Mouse (Mus musculus) retina, embryonic 14.5 days (tissue): Measurements from ENCODE around the gene Mill2.
A peak's percentile ranks its signal among the peaks of the same experiment; 100 is the strongest.

ENCODE experiments used
- DNase-seq: peaks from one replicate; pipeline ENCODE4 v3.0.0-alpha.2; 2015; ENCODE audit warnings: low spot score

The Mill2 gene

GRCm38 (mm10) chr7:18875372-18875771, 35.6 kb downstream of the Mill2 start:
- DNase-seq, result no peak

DNA sequence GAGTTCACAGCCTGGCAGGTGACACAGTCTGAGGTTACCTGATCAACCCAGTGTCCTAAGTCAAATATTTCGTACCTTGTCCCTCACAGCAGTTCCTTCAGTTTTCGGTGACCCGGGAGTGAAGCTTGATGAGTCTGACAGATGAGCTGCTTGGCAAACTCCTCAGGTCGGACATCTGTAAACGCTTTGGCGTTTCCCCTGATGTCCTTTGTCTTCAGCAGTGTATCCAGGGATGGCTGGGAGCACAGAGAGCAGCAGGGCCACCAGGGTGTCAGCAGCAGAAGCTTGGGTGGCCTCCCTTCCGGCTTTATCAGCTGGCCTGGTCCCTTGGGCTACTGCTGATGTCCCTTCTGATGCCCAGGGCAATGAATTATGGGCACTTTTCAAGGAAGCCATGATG, 38.9 kb downstream of the Mill2 start:
- no peak for DNase-seq

GRCm38 (mm10) chr7:18883991-18884744, 44.4 kb downstream of the Mill2 start:
- no peak for DNase-seq

DNA sequence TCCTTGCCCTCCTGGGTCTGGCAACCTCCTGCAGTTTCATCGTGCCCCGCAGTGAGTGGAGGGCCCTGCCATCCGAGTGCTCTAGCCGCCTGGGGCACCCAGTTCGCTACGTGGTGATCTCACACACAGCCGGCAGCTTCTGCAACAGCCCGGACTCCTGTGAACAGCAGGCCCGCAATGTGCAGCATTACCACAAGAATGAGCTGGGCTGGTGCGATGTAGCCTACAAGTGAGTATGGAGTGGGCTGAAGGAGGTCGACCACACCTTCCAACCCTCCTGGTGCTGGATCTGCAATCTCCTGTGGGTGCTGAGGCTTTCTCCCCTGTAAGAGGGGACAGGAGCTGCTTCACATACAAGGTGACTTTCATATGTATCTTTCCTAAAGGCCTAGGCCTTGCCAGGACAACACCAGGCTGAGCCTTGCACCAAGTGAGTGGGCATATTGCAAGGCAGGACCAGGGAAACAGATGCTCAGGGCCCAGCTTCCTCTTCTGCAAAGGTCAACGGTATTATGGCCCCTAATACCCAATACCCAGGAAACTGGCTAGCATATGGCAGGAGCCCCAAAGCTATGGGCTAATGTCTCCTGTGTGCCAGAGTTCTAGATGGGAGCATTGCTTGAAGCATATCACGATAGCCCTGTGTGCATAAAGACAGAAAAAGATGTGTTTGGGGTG, 45.1 kb downstream of the Mill2 start:
- DNase-seq, result no peak

DNA sequence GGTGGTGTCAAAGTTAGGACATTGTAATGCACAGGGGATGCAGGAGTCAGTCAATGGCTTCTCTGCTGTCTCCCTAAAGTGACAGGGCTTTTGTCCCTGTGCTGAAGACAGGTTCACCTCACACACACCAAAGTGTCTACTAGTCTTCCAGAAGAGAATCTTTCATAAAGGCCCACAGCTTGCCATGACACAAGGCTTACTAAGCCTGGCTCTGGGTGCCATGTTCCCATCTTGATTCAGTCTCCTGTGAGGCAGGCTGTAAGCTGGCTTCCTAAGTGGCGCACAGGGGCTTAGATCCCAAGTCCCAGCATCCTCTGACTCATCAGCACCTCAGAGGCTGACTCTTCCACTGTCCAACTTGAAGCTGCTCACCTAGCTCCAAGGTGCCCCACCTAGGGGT, 47.2 kb downstream of the Mill2 start:
- DNase-seq, result no peak

- DNase-seq, result no peak
Observed at GRCm38 (mm10) chr7:18890848-18891247, 51.1 kb downstream of the Mill2 start.

DNA sequence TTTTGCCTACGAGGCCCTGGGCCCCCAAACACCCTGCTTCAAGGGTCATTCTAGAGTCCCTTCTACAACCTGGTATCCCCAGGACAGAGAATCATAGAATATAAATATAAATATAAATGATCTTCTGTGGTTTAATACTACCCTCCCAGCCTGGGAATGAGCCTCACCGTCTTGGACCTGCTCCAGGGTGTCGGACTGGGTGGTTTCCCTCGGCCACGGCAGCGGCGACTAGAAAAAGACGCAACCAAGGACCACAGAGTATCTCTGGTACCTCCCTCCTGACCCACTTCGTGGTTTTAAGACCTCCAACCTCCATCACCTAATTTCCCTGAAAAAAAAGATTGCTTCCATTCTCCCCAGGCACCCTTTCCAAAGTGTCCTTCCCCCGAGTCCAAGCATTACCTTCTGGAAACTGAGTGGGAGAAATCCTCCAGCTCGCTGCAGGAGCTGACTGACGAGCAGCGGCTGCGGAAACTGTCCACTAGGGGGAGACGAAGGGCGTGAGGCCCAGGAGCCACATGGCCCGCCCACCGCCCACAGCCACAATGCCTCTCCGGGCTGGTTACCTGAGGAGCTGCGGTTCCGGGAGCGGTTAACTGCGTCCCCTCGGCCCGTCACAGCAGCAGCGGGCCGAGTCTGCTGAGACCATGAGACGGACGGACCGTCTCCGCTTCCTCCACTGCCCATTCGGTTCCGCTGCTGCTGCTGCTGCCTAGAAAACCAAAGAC, 52.3 kb downstream of the Mill2 start:
- peak; percentile 96 for DNase-seq

- DNase-seq, result no peak
Observed at GRCm38 (mm10) chr7:18893009-18893408, 53.2 kb downstream of the Mill2 start.

GRCm38 (mm10) chr7:18893651-18894430, 54.1 kb downstream of the Mill2 start:
- peak; percentile 59 for DNase-seq

GRCm38 (mm10) chr7:18896536-18896935, 56.8 kb downstream of the Mill2 start:
- peak; percentile 69 for DNase-seq

- DNase-seq, result no peak
Observed at GRCm38 (mm10) chr7:18900513-18900912, 60.7 kb downstream of the Mill2 start.

GRCm38 (mm10) chr7:18902486-18902885, 62.7 kb downstream of the Mill2 start:
- no peak for DNase-seq

GRCm38 (mm10) chr7:18904971-18905370, 65.2 kb downstream of the Mill2 start:
- no peak for DNase-seq

DNA sequence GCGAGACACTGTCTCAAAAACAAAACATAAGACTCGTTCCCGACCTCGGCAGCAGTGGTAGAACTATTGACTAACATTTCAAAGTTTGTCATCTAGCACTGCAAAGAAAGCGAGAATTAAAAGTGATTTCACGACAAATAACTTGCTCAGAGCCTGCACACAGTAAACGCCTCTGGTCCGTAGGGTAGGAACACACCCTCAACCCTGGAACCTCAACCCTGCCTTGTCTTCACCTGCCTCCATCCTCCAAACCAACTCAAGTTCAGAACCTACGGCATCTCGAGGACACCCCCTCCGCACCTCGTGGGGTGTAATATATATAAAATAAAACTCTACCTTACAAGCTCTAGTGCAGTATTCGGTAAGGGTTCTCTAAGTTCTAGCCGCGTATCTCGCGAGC, 70.0 kb downstream of the Mill2 start:
- DNase-seq, result no peak

DNA sequence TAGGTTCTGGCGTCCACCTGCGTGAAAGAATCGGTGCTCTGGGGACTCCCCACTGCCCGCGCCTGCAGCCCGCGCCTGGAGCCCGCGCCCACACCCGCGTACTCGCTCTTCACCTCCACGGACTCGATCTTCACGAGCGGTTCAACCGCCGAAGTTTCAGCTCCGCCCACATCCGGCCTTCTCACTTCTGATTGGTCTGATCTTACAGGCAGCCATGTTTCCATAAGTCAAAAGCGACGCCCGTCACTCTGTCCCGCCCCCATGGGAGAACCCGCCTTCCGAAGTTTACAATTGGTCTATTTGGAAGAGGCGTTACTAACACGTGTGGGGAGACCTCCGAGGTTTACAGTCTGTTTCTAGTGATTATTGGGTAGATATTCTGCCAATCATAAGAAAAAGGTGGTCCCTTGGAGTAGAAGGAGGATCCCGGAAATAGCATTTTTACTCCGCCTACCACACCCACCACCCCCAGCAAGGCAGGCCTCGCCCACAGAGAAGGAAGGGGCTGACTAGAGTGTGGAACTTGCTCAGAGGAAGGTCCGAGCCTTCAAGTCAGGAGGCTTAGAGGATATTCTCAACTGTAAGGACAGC, 70.6 kb downstream of the Mill2 start, which contains the start of gene Ccdc61:
Ccdc61 (minus strand) TSS at position 175 of the 591 bp plus-strand sequence.
- peak; percentile 100 for DNase-seq
